Mouse (Mus musculus): ENCODE results near the gene Npb. TPM values are rescaled to one million over a fixed set of nuclear protein-coding genes. Genes with fewer than 3 reads are reported as not detected.

Gene Npb
- polyA plus RNA-seq, 1 experiment from 2014 or later = 22.2 TPM

DNA sequence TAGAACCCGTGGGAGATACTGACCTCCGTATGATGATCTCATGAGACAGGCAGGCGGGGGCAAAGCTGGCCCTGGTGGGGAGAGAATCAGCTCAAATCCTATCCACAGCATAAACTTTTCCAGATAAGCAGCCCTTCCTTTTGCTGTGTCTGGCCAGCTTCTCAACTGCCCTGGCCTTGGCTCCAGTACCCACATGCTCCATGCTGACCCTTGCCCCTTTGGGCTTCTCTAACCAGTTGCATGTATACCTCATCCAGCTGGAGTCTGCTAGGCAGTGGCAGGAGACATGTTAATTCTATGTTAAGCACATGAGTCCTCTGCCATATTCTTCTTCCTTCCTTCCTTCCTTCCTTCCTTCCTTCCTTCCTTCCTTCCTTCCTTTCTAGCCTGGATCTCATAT is 46.5 kb downstream of the Npb start:
- Histone ChIP-seq H3K9ac (replicated peaks) (no peak overlapping the region), H3K4me3 (ENCODE audit: low read depth, low read length) (no peak overlapping the region), H3K27ac (ENCODE audit: low read depth) (no peak overlapping the region), H3K27me3 (ENCODE audit: insufficient read depth, low read length) (peaks cover 28% of the 10 kb centered on the region), H3K4me1 (ENCODE audit: insufficient read depth) (peaks cover 8% of the 10 kb centered on the region; the same call in 1 of the 2 replicates), H3K36me3 (replicated peaks; ENCODE audit: insufficient read depth, low read length) (no peaks in the 10 kb centered on the region), H3K9me3 (ENCODE audit: low read length) (no peaks in the 10 kb centered on the region), H3K4me2 (ENCODE audit: low read depth, low read length) (no peak overlapping the region)
- DNase-seq = no peak
- no peak for TF ChIP-seq EP300 (IDR thresholded peaks at IDR 0.05; ENCODE audit: low read depth)
- no peak for TF ChIP-seq CTCF (IDR thresholded peaks at IDR 0.05; ENCODE audit: low read depth)
- no peak for ATAC-seq
- WGBS (ENCODE audit: insufficient replicate concordance) = 68% methylated on average over 3 of the region's 3 CpGs

DNA sequence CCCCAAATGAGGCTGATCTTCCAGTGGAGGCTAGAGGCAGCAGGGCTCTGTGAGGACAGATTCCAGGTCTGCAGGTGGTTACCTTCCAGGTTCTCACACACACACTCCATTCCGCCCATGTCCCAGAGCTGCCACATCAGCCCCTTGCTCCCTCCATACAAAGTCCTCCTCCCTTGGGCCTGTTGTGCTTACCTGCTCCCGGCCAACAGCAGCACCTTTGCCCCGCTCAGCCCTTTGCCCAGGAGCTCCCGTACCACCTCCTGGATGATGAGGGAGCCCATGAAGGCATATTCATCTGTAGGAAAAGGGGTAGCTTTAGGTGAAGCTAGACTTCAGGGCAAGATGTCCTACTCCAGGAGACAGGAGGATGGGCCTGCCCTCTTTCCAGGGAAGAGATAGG is 49.0 kb downstream of the Npb start:
- ATAC-seq (no peak), DNase-seq (no peak)
- Histone ChIP-seq H3K36me3 (replicated peaks; ENCODE audit: insufficient read depth, low read length) (no peaks in the 10 kb centered on the region), H3K4me3 (ENCODE audit: low read depth, low read length) (no peak overlapping the region), H3K27me3 (ENCODE audit: insufficient read depth, low read length) (peaks cover 54% of the 10 kb centered on the region), H3K4me1 (ENCODE audit: insufficient read depth) (peaks cover 18% of the 10 kb centered on the region), H3K4me2 (ENCODE audit: low read depth, low read length) (no peak overlapping the region), H3K27ac (ENCODE audit: low read depth) (no peak overlapping the region), H3K9ac (replicated peaks) (no peak overlapping the region), H3K9me3 (ENCODE audit: low read length) (no peaks in the 10 kb centered on the region)
- TF ChIP-seq CTCF (IDR thresholded peaks at IDR 0.05; ENCODE audit: low read depth) = no peak
- TF ChIP-seq EP300 (IDR thresholded peaks at IDR 0.05; ENCODE audit: low read depth) = no peak
- WGBS (ENCODE audit: insufficient replicate concordance) = 77% methylated on average over 4 of the region's 4 CpGs

Small RNA genes within 50 kb of the gene (microRNA-seq; reads per million reads assigned to microRNA genes)
- 2.0 reads per million for gene Mir6936

Other genes starting within 250 kb of the Npb start
- gene Fscn2, start 246.9 kb upstream of the Npb start, polyA plus RNA-seq (2015; fragmentation: Nextera tagmentation; extraction: Ambion mirVana) = not detected in 2 replicates
- 5.5 and 5.8 TPM in 2 replicates for gene Faap100, start 229.7 kb upstream of the Npb start, polyA plus RNA-seq (2015; fragmentation: Nextera tagmentation; extraction: Ambion mirVana)
- gene Nploc4, start 170.8 kb upstream of the Npb start, polyA plus RNA-seq (2015; fragmentation: Nextera tagmentation; extraction: Ambion mirVana) = 12.5 and 12.8 TPM in 2 replicates
- gene Tspan10, start 165.8 kb upstream of the Npb start, polyA plus RNA-seq (2015; fragmentation: Nextera tagmentation; extraction: Ambion mirVana) = not detected in 2 replicates
- 0.20 TPM in 1 of 2 replicates, not detected in the other for gene Pde6g, start 155.0 kb upstream of the Npb start, polyA plus RNA-seq (2015; fragmentation: Nextera tagmentation; extraction: Ambion mirVana)
- 18.9 and 19.0 TPM in 2 replicates for gene Oxld1, start 150.4 kb upstream of the Npb start, polyA plus RNA-seq (2015; fragmentation: Nextera tagmentation; extraction: Ambion mirVana)
- gene Ccdc137, start 150.4 kb upstream of the Npb start, polyA plus RNA-seq (2015; fragmentation: Nextera tagmentation; extraction: Ambion mirVana) = 9.0 and 11.7 TPM in 2 replicates
- gene Arl16, start 140.9 kb upstream of the Npb start, polyA plus RNA-seq (2015; fragmentation: Nextera tagmentation; extraction: Ambion mirVana) = 11.9 and 13.5 TPM in 2 replicates
- gene Mrpl12, start 123.9 kb upstream of the Npb start, polyA plus RNA-seq (2015; fragmentation: Nextera tagmentation; extraction: Ambion mirVana) = 133 and 139 TPM in 2 replicates
- 96.7 and 99.7 TPM in 2 replicates for gene Slc25a10, start 116.6 kb upstream of the Npb start, polyA plus RNA-seq (2015; fragmentation: Nextera tagmentation; extraction: Ambion mirVana)
- 58.5 and 66.9 TPM in 2 replicates for gene Gcgr, start 77.8 kb upstream of the Npb start, polyA plus RNA-seq (2015; fragmentation: Nextera tagmentation; extraction: Ambion mirVana)
- 59.2 and 61.0 TPM in 2 replicates for gene Mcrip1, start 58.8 kb upstream of the Npb start, polyA plus RNA-seq (2015; fragmentation: Nextera tagmentation; extraction: Ambion mirVana)
- 0.19 and 1.5 TPM in 2 replicates for gene Ppp1r27, start 57.3 kb upstream of the Npb start, polyA plus RNA-seq (2015; fragmentation: Nextera tagmentation; extraction: Ambion mirVana)
- 683 and 697 TPM in 2 replicates for gene P4hb, start 35.2 kb upstream of the Npb start, polyA plus RNA-seq (2015; fragmentation: Nextera tagmentation; extraction: Ambion mirVana)
- 148 and 156 TPM in 2 replicates for gene Arhgdia, start 26.9 kb upstream of the Npb start, polyA plus RNA-seq (2015; fragmentation: Nextera tagmentation; extraction: Ambion mirVana)
- gene Alyref, start 10.1 kb upstream of the Npb start, polyA plus RNA-seq (2015; fragmentation: Nextera tagmentation; extraction: Ambion mirVana) = 162 and 168 TPM in 2 replicates
- 46.1 and 47.5 TPM in 2 replicates for gene Anapc11, start 10.1 kb upstream of the Npb start, polyA plus RNA-seq (2015; fragmentation: Nextera tagmentation; extraction: Ambion mirVana)
- 217 and 222 TPM in 2 replicates for gene Pcyt2, start 9.5 kb downstream of the Npb start, polyA plus RNA-seq (2015; fragmentation: Nextera tagmentation; extraction: Ambion mirVana)
- gene Sirt7, start 16.8 kb downstream of the Npb start, polyA plus RNA-seq (2015; fragmentation: Nextera tagmentation; extraction: Ambion mirVana) = 34.3 TPM in 2 replicates
- gene Mafg, start 25.1 kb downstream of the Npb start, polyA plus RNA-seq (2015; fragmentation: Nextera tagmentation; extraction: Ambion mirVana) = 30.8 and 35.8 TPM in 2 replicates
- 1.5 and 1.7 TPM in 2 replicates for gene Pycr1, start 35.3 kb downstream of the Npb start, polyA plus RNA-seq (2015; fragmentation: Nextera tagmentation; extraction: Ambion mirVana)
- gene Myadml2, start 39.7 kb downstream of the Npb start, polyA plus RNA-seq (2015; fragmentation: Nextera tagmentation; extraction: Ambion mirVana) = 0.26 and 0.50 TPM in 2 replicates
- 0.15 and 0.29 TPM in 2 replicates for gene Notum, start 52.7 kb downstream of the Npb start, polyA plus RNA-seq (2015; fragmentation: Nextera tagmentation; extraction: Ambion mirVana)
- 56.8 and 57.1 TPM in 2 replicates for gene Aspscr1, start 64.5 kb downstream of the Npb start, polyA plus RNA-seq (2015; fragmentation: Nextera tagmentation; extraction: Ambion mirVana)
- 81.0 and 88.0 TPM in 2 replicates for gene Cenpx, start 105.3 kb downstream of the Npb start, polyA plus RNA-seq (2015; fragmentation: Nextera tagmentation; extraction: Ambion mirVana)
- 5.1 and 5.4 TPM in 2 replicates for gene Lrrc45, start 105.4 kb downstream of the Npb start, polyA plus RNA-seq (2015; fragmentation: Nextera tagmentation; extraction: Ambion mirVana)
- 0.36 and 0.38 TPM in 2 replicates for gene Rac3, start 113.0 kb downstream of the Npb start, polyA plus RNA-seq (2015; fragmentation: Nextera tagmentation; extraction: Ambion mirVana)
- 118 and 141 TPM in 2 replicates for gene Dcxr, start 118.8 kb downstream of the Npb start, polyA plus RNA-seq (2015; fragmentation: Nextera tagmentation; extraction: Ambion mirVana)
- gene Cbr2, start 123.6 kb downstream of the Npb start, polyA plus RNA-seq (2015; fragmentation: Nextera tagmentation; extraction: Ambion mirVana) = 0.26 and 0.94 TPM in 2 replicates
- 1.6 and 2.3 TPM in 2 replicates for gene Hmga1b, start 154.3 kb downstream of the Npb start, polyA plus RNA-seq (2015; fragmentation: Nextera tagmentation; extraction: Ambion mirVana)
- 6.2 and 6.3 TPM in 2 replicates for gene Rfng, start 175.7 kb downstream of the Npb start, polyA plus RNA-seq (2015; fragmentation: Nextera tagmentation; extraction: Ambion mirVana)
- gene Gps1, start 175.8 kb downstream of the Npb start, polyA plus RNA-seq (2015; fragmentation: Nextera tagmentation; extraction: Ambion mirVana) = 50.8 and 51.9 TPM in 2 replicates
- gene Dus1l, start 187.9 kb downstream of the Npb start, polyA plus RNA-seq (2015; fragmentation: Nextera tagmentation; extraction: Ambion mirVana) = 43.8 and 46.8 TPM in 2 replicates
- 3.8 and 3.9 TPM in 2 replicates for gene Fasn, start 216.1 kb downstream of the Npb start, polyA plus RNA-seq (2015; fragmentation: Nextera tagmentation; extraction: Ambion mirVana)

All from liver, postnatal 0 days (tissue).